Mouse (Mus musculus) liver, embryonic 16.5 days (tissue): ENCODE data around the gene Guf1. TPM values are rescaled to one million over a fixed set of nuclear protein-coding genes. Genes with fewer than 3 reads are reported as not detected.
A peak's percentile ranks its signal among the peaks of the same experiment; 100 is the strongest.

ENCODE experiments used
- ATAC-seq: fragments of 200-750 bp; cut with Nextera tagmentation; 2 replicates; pipeline ENCODE4 v1.8.0; 2017; ENCODE audit warnings: low read depth, mild to moderate bottlenecking, moderate number of reproducible peaks, moderate library complexity
- H3K27ac ChIP-seq: fragments of 300-500 bp; sonication (generic); 2 replicates; pipeline ENCODE4 v1.5.1; 2014; ENCODE audit warnings: mild to moderate bottlenecking, low read length
- H3K27me3 ChIP-seq: fragments of 300-500 bp; sonication (generic); 2 replicates; pipeline ENCODE4 v1.6.1; 2014; ENCODE audit warnings: low read depth, low read length, mixed read lengths; ENCODE audit not compliant: control insufficient read depth, insufficient read depth
- H3K36me3 ChIP-seq: fragments of 300-500 bp; sonication (generic); 2 replicates; pipeline ENCODE4 v1.6.1; 2014; ENCODE audit warnings: mild to moderate bottlenecking; ENCODE audit not compliant: control insufficient read depth, insufficient read depth
- H3K4me1 ChIP-seq: fragments of 300-500 bp; sonication (generic); 2 replicates; pipeline ENCODE4 v1.6.1; 2014; ENCODE audit warnings: low read depth, low read length, mixed read lengths; ENCODE audit not compliant: control insufficient read depth
- H3K4me2 ChIP-seq: fragments of 300-500 bp; sonication (generic); 2 replicates; pipeline ENCODE4 v1.6.1; 2014; ENCODE audit warnings: low read depth, low read length, mixed read lengths
- H3K4me3 ChIP-seq: fragments of 300-500 bp; sonication (generic); 2 replicates; pipeline ENCODE4 v1.5.1; 2014; ENCODE audit warnings: low read depth, mild to moderate bottlenecking, low read length
- H3K9ac ChIP-seq: fragments of 300-500 bp; sonication (generic); 2 replicates; pipeline ENCODE4 v1.6.1; 2014; ENCODE audit warnings: low read depth, low read length
- H3K9me3 ChIP-seq: fragments of 300-500 bp; sonication (generic); replicated peaks from 2 replicates; pipeline ENCODE4 v1.6.1; 2016; ENCODE audit warnings: low read length; ENCODE audit not compliant: control insufficient read depth
- WGBS: fragments of 180-500 bp; shearing (Covaris S2); extraction: QIAGEN DNeasy Blood & Tissue Kit; methylation state at CpG from one replicate; pipeline ENCODE4 v1.1.7; 2014; ENCODE audit not compliant: insufficient replicate concordance; 5-methylcytosine and 5-hydroxymethylcytosine counted together
- polyA plus RNA-seq: library from polyadenylated mRNA; unstranded; fragments of >200 nt; fragmentation: Nextera tagmentation; extraction: Ambion mirVana; gene quantifications from 2 replicates; pipeline ENCODE4 v1.2.1, GENCODE M21; 2015

Gene Guf1
- 9.3 and 10.0 TPM in 2 replicates for polyA plus RNA-seq

DNA sequence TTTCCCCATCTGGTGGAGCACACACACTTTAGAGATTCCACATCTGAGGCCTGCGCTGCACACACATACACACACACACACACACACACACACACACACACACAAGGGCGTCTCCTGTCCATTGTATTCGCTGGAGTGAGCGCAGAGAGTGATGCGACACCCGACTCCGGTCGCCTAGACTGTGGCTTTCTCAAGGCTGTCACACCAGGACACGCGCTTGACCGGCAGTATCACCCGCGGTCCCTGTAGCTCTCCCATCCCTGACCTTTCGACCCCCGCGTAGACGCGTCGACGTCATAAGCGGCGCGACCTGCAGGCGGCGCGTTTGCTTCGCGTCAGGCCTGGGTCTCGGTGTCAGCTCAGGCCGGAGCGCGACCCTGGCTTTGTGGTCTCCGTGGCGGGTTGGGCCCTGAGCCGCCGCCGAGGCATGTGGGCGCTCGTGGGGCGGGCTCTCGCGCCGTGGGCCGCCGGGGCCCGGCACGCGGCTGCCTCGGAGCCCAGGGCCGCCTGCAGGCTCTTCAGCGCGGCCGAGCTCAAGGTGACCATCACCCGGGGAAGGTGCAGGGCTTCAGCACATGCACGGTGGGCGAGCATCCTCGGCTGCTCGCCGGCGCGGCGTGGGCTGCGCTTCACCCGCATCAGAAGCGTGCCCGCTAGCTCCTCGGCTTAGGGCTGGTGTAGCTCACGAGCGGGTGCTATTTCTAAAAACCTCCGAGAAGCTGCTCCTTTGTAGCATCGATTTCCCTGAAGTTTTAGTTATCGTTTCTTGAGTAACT lies at the start of gene Guf1:
Guf1 (plus strand) TSS at position 296 of the 776 bp plus-strand sequence.
- under 1% methylated on average over 67 of the region's 72 CpGs for WGBS
- Histone ChIP-seq H3K4me2 (peak within 1 kb of the TSS; percentile 78), H3K9me3 (no peaks in the 10 kb centered on the region), H3K27me3 (no peaks in the 10 kb centered on the region), H3K4me3 (peak within 1 kb of the TSS; percentile 90), H3K4me1 (no peaks in the 10 kb centered on the region), H3K36me3 (no peaks in the 10 kb centered on the region), H3K9ac (peak within 1 kb of the TSS; percentile 86), H3K27ac (peak within 1 kb of the TSS; percentile 55; the same call in 1 of the 2 replicates)
- ATAC-seq = peak; percentile 93

- WGBS = 61% methylated on average over 3 of the region's 3 CpGs
- no peaks in the 10 kb centered on the region for H3K27me3 ChIP-seq
- H3K9me3 ChIP-seq = no peaks in the 10 kb centered on the region
- H3K36me3 ChIP-seq = no peaks in the 10 kb centered on the region
- no peak overlapping the region for H3K4me3 ChIP-seq
- no peak overlapping the region for H3K4me2 ChIP-seq
- no peak overlapping the region for H3K27ac ChIP-seq
- no peak overlapping the region for H3K9ac ChIP-seq
- ATAC-seq = no peak
- no peaks in the 10 kb centered on the region for H3K4me1 ChIP-seq
These were observed 49.7 kb upstream of the Guf1 start for GRCm38 (mm10) chr5:69507045-69507444.

DNA sequence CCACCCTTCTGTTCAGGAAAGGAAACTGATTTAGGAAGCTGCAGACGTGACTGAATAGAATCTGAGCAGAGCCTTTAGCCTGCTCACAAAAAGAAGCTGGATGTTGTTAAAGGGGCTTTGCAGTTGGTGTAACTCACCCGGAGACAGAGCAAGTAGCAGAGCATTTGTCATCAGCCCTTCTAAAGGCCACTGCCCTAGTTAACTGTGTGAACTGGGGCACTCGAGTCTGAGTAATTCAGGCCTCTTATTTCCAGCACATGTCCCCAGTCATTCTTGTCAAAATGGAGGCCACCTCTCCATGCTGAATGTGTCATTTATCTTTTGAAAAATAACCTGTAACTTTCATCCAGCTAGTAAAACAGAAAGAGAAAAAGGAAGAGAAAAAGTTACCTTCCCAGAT lies 45.1 kb upstream of the Guf1 start:
- ATAC-seq = no peak

DNA sequence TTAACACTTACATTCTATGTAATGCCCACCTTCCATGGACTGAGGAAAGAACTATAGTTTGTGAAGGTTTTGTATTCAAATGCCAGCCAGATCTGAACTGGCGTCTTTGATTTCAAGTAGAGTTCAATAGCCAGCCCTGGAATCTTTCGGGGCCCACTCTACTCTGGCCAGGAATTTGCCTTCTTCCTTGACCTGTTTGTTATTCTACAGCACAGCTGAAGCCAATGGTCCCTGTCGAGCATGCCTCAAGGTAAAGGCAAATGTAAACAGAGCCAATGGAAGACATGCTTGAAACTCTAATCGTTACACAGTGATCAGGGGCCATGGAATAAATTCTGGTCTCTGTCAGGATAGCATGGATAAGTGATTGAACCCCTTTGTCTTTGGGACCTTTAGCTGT lies 44.5 kb upstream of the Guf1 start:
- WGBS = 65% methylated on average over 4 of the region's 4 CpGs

More for the DNA sequence above, 45.1 kb upstream of the Guf1 start:
- Histone ChIP-seq H3K4me3 (no peak overlapping the region), H3K9me3 (no peaks in the 10 kb centered on the region), H3K4me1 (no peaks in the 10 kb centered on the region), H3K4me2 (no peak overlapping the region), H3K9ac (no peak overlapping the region), H3K27ac (no peak overlapping the region), H3K27me3 (no peaks in the 10 kb centered on the region), H3K36me3 (no peaks in the 10 kb centered on the region)
- 45% methylated on average over 3 of the region's 3 CpGs for WGBS

GRCm38 (mm10) chr5:69520661-69521278 lies 36.0 kb upstream of the Guf1 start:
- H3K4me3 ChIP-seq = no peak overlapping the region
- no peaks in the 10 kb centered on the region for H3K9me3 ChIP-seq
- H3K27ac ChIP-seq = no peak overlapping the region
- no peaks in the 10 kb centered on the region for H3K36me3 ChIP-seq
- no peaks in the 10 kb centered on the region for H3K27me3 ChIP-seq
- H3K9ac ChIP-seq = no peak overlapping the region
- 36% methylated on average over 7 of the region's 7 CpGs for WGBS
- no peaks in the 10 kb centered on the region for H3K4me1 ChIP-seq
- H3K4me2 ChIP-seq = no peak overlapping the region
- ATAC-seq = no peak

More for the DNA sequence above, 44.5 kb upstream of the Guf1 start:
- no peak overlapping the region for H3K4me2 ChIP-seq
- no peak overlapping the region for H3K9ac ChIP-seq
- H3K4me3 ChIP-seq = no peak overlapping the region
- H3K4me1 ChIP-seq = no peaks in the 10 kb centered on the region
- no peak overlapping the region for H3K27ac ChIP-seq
- H3K9me3 ChIP-seq = no peaks in the 10 kb centered on the region
- H3K27me3 ChIP-seq = no peaks in the 10 kb centered on the region
- ATAC-seq = no peak
- no peaks in the 10 kb centered on the region for H3K36me3 ChIP-seq

- H3K27me3 ChIP-seq = no peaks in the 10 kb centered on the region
- WGBS = 42% methylated on average over 5 of the region's 5 CpGs
- no peak overlapping the region for H3K27ac ChIP-seq
- no peak overlapping the region for H3K4me3 ChIP-seq
- ATAC-seq = no peak
- H3K9ac ChIP-seq = no peak overlapping the region
- no peaks in the 10 kb centered on the region for H3K9me3 ChIP-seq
- no peaks in the 10 kb centered on the region for H3K36me3 ChIP-seq
- H3K4me1 ChIP-seq = no peaks in the 10 kb centered on the region
- no peak overlapping the region for H3K4me2 ChIP-seq
These were observed 34.7 kb upstream of the Guf1 start for GRCm38 (mm10) chr5:69522064-69522463.

- no peak overlapping the region for H3K4me2 ChIP-seq
- no peak for ATAC-seq
- H3K27ac ChIP-seq = no peak overlapping the region
- H3K4me1 ChIP-seq = no peaks in the 10 kb centered on the region
- no peaks in the 10 kb centered on the region for H3K9me3 ChIP-seq
- no peak overlapping the region for H3K9ac ChIP-seq
- H3K27me3 ChIP-seq = no peaks in the 10 kb centered on the region
- no peaks in the 10 kb centered on the region for H3K36me3 ChIP-seq
- no peak overlapping the region for H3K4me3 ChIP-seq
These were observed 32.8 kb upstream of the Guf1 start for GRCm38 (mm10) chr5:69523944-69524343.

- no peak overlapping the region for H3K4me3 ChIP-seq
- WGBS = 44% methylated on average over 1 of the region's 1 CpGs
- no peak overlapping the region for H3K4me2 ChIP-seq
- no peaks in the 10 kb centered on the region for H3K4me1 ChIP-seq
- H3K9me3 ChIP-seq = no peaks in the 10 kb centered on the region
- no peaks in the 10 kb centered on the region for H3K36me3 ChIP-seq
- no peak overlapping the region for H3K27ac ChIP-seq
- no peak overlapping the region for H3K9ac ChIP-seq
- ATAC-seq = no peak
- H3K27me3 ChIP-seq = no peaks in the 10 kb centered on the region
These were observed 15.0 kb upstream of the Guf1 start for GRCm38 (mm10) chr5:69541680-69542079.

DNA sequence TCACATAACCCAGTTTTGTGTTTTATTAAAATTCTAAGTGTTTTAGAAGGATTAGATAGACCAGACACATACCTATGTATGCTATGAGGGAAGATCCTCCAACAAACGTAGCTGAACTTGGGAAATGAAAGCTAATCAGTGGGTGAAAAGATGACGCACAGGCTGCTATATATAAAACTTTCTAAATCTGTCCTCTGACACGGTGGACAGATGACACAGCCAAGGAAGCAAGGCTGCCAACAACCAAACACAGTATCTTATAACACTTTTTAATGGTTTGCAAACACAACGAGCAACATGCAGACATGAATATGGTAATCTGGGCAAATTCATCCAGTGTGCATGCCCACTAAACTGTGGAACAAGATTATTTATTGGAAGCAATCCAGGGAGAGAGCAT lies 14.2 kb upstream of the Guf1 start, which contains the start of gene Yipf7:
Yipf7 (minus strand) TSS at position 160 of the 400 bp plus-strand sequence.
- WGBS = 47% methylated on average over 4 of the region's 4 CpGs
- no peaks in the 10 kb centered on the region for H3K9me3 ChIP-seq
- no peak within 1 kb of the TSS for H3K4me3 ChIP-seq
- no peak within 1 kb of the TSS for H3K27ac ChIP-seq
- H3K4me2 ChIP-seq = no peak within 1 kb of the TSS
- no peak for ATAC-seq
- no peaks in the 10 kb centered on the region for H3K27me3 ChIP-seq
- no peaks in the 10 kb centered on the region for H3K36me3 ChIP-seq
- H3K9ac ChIP-seq = no peak within 1 kb of the TSS
- H3K4me1 ChIP-seq = no peaks in the 10 kb centered on the region
